Mouse (Mus musculus): Measurements from ENCODE around the gene Sept9. TPM values are rescaled to one million over a fixed set of nuclear protein-coding genes. Genes with fewer than 3 reads are reported as not detected.

The Sept9 gene
- polyA plus RNA-seq, 1 experiment from 2014 or later: 208 TPM

DNA sequence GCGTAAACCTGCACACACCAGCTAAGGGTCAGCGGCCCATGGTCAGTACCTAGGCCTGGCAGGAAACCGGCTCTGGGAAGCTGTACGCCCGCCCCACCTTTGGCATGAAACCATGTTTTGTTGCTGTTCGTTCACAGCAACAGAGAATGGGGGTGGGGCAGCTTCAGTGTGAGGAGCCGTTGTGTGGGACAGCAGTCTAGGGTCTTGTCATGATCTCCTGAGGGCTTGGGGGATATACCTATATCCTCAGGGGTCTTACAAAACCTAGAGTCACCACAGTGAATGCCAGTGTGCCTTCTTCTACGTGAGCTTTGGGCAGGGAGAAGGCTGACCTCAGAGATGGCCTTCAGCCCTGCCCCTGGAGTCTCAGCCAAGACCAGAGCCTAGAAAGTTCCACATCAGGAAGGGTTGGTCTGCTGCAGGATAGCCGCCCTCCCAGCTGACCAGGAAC lies 47.5 kb downstream of the Sept9 start:
- Histone ChIP-seq H3K27ac (replicated peaks; ENCODE audit: low read depth, low read length) (no peak overlapping the region), H3K9ac (ENCODE audit: low read length) (no peak overlapping the region), H3K36me3 (ENCODE audit: control insufficient read depth, insufficient read depth, low read length) (no peaks in the 10 kb centered on the region), H3K4me1 (ENCODE audit: control insufficient read depth, insufficient read depth, low read length) (peaks cover 12% of the 10 kb centered on the region), H3K4me3 (ENCODE audit: low read depth, low read length) (no peak overlapping the region), H3K9me3 (ENCODE audit: control insufficient read depth, low read length) (no peaks in the 10 kb centered on the region), H3K27me3 (ENCODE audit: control insufficient read depth, insufficient read depth, low read length) (no peaks in the 10 kb centered on the region), H3K4me2 (ENCODE audit: low read depth, severe bottlenecking) (no peak overlapping the region)
- ATAC-seq (ENCODE audit: insufficient number of reproducible peaks, low FRiP score, low TSS enrichment, low read depth) (no peak), DNase-seq (ENCODE audit: low spot score) (no peak)
- WGBS: 85% methylated on average over 9 of the region's 9 CpGs

DNA sequence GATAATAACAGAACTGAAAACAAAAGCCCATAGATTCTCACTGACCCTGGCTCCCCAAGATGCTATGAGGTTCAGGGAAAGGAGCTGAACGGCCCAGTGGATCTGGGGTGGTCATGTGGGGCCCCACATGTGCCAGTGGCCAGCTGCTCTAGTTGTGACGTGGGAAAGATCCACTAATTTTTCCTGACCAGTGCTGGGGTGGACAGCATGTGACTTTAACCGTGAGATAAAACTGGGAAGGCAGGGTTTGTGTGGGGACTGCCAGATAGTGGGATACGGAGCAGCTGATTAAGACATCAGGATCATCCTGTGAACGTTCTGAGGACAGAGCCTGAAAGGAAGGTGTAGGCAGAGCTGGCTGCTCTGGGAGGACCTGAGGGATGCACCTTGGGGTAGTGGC lies 48.1 kb downstream of the Sept9 start:
- DNase-seq (ENCODE audit: low spot score): no peak
- peaks cover 12% of the 10 kb centered on the region for H3K4me1 ChIP-seq (ENCODE audit: control insufficient read depth, insufficient read depth, low read length)

DNA sequence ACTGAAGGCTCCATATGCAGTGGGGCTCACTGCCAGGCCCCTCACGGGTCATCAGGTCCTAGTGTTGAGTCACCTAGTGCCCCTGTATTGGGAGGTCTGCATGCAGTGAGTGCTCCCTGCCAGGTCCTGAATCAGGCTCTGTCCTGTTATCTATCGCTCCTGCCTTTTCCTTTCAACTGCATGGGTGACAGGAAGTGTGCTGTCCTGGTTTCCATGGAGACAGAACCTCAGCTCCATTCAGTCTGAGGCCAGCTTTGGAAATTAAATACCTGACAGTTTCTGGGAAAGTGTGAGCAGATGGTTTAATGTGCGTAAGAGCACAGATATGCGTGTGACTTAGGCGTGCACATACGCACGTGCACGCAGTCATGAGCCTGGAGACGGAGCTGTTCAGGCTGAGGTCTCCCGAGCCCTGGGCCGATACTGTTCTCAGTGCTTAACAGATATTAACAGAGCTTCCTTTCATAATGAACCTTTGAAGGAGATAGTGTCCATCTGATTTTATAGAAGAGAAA lies 49.3 kb downstream of the Sept9 start:
- H3K27me3 ChIP-seq (ENCODE audit: control insufficient read depth, insufficient read depth, low read length): no peaks in the 10 kb centered on the region
- no peak for ATAC-seq (ENCODE audit: insufficient number of reproducible peaks, low FRiP score, low TSS enrichment, low read depth)
- 53% methylated on average over 11 of the region's 11 CpGs for WGBS
- peaks cover 18% of the 10 kb centered on the region for H3K4me1 ChIP-seq (ENCODE audit: control insufficient read depth, insufficient read depth, low read length)
- H3K9ac ChIP-seq (ENCODE audit: low read length): no peak overlapping the region
- no peak overlapping the region for H3K4me3 ChIP-seq (ENCODE audit: low read depth, low read length)
- no peak overlapping the region for H3K4me2 ChIP-seq (ENCODE audit: low read depth, severe bottlenecking)
- H3K9me3 ChIP-seq (ENCODE audit: control insufficient read depth, low read length): no peaks in the 10 kb centered on the region
- H3K27ac ChIP-seq (replicated peaks; ENCODE audit: low read depth, low read length): no peak overlapping the region
- no peaks in the 10 kb centered on the region for H3K36me3 ChIP-seq (ENCODE audit: control insufficient read depth, insufficient read depth, low read length)
- no peak for DNase-seq (ENCODE audit: low spot score)

More for the DNA sequence above, 48.1 kb downstream of the Sept9 start:
- Histone ChIP-seq H3K36me3 (ENCODE audit: control insufficient read depth, insufficient read depth, low read length) (no peaks in the 10 kb centered on the region), H3K9me3 (ENCODE audit: control insufficient read depth, low read length) (no peaks in the 10 kb centered on the region), H3K27ac (replicated peaks; ENCODE audit: low read depth, low read length) (no peak overlapping the region), H3K9ac (ENCODE audit: low read length) (no peak overlapping the region), H3K4me2 (ENCODE audit: low read depth, severe bottlenecking) (no peak overlapping the region), H3K27me3 (ENCODE audit: control insufficient read depth, insufficient read depth, low read length) (no peaks in the 10 kb centered on the region), H3K4me3 (ENCODE audit: low read depth, low read length) (no peak overlapping the region)
- WGBS: 82% methylated on average over 5 of the region's 5 CpGs
- no peak for ATAC-seq (ENCODE audit: insufficient number of reproducible peaks, low FRiP score, low TSS enrichment, low read depth)

DNA sequence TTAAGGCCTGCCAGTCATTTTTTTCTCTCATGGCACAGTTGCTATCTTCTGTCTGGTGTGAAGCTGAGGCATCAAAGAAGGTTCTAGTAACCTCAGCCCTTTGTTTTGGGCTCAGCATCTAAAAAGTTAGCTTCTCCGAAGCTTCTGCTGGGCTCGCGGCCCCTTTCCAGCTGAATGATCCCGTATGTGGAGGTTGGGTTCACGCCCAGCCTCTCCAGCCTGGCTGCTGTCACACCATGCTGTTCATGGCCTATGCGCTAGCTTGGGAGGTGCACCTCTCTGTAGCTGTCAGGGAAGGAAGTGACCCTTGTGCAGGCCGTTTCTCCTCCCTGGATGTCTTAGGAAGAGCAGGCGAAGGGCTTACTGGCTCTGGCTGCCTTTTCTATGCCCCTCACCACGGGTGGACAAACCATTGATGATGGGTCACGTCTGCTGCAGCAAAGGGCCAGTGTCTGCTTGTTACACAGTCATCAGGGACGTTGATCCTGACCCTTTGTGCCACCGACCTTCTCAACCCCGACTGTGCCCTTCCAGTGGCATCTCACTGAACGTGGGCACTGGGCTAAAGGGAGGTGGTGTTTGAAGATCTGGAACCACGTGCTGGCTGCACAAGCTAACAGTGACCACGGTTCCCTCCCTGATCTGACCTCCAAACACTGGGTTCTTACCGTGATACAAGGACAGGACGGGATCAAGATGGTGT lies 50.0 kb downstream of the Sept9 start:
- Histone ChIP-seq H3K4me1 (ENCODE audit: control insufficient read depth, insufficient read depth, low read length) (peaks cover 24% of the 10 kb centered on the region), H3K36me3 (ENCODE audit: control insufficient read depth, insufficient read depth, low read length) (no peaks in the 10 kb centered on the region), H3K4me3 (ENCODE audit: low read depth, low read length) (no peak overlapping the region), H3K4me2 (ENCODE audit: low read depth, severe bottlenecking) (no peak overlapping the region), H3K9ac (ENCODE audit: low read length) (no peak overlapping the region), H3K27ac (replicated peaks; ENCODE audit: low read depth, low read length) (no peak overlapping the region), H3K27me3 (ENCODE audit: control insufficient read depth, insufficient read depth, low read length) (no peaks in the 10 kb centered on the region), H3K9me3 (ENCODE audit: control insufficient read depth, low read length) (no peaks in the 10 kb centered on the region)
- DNase-seq (ENCODE audit: low spot score) (no peak), ATAC-seq (ENCODE audit: insufficient number of reproducible peaks, low FRiP score, low TSS enrichment, low read depth) (no peak)
- 83% methylated on average over 18 of the region's 18 CpGs for WGBS

DNA sequence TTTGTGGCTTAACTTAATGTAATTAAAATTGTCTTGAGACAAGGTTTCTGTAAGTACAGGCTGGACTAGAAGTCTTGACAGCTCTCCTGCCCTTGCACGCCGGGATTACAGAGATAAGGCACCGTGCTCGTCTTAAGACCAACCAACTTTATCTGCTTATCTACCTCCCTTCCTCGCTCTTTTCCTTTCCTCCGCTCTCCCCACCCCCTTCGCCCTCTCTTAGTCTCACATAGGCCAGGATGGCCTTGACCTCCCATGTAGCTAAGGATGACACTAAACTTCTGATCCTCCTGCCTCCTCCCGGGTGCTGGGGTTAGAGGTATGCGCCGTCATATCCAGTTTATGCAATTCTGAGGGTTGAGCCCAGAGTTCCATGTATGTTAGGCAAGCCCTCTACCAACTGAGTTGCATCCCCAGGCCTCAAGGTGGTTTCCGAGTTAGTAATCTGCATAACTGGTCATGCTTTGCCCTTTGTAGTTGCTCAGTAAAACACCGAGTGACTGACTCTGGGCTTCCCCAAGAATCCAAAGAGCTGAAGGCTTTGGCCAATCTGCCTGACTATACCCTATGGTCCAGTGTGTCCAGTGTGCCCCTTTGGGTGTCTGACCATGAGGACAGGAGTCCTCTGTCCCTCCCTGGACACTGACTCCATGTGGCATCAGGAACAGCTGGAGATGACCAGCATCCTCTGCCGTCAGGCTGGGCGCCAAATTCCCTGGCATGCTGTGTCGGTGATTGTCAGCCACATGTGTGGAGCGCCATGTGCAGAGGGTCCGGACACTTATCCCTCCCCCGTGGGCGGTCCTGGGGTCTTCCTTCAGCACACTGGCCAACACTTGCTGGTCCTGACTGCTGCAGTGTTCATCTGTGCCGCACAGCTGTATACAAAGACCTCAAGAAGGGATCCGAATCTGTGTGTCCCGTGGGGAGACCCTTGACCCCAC lies 50.8 kb downstream of the Sept9 start:
- Histone ChIP-seq H3K9ac (ENCODE audit: low read length) (no peak overlapping the region), H3K9me3 (ENCODE audit: control insufficient read depth, low read length) (no peaks in the 10 kb centered on the region), H3K27ac (replicated peaks; ENCODE audit: low read depth, low read length) (no peak overlapping the region), H3K27me3 (ENCODE audit: control insufficient read depth, insufficient read depth, low read length) (no peaks in the 10 kb centered on the region), H3K4me2 (ENCODE audit: low read depth, severe bottlenecking) (no peak overlapping the region), H3K4me3 (ENCODE audit: low read depth, low read length) (no peak overlapping the region), H3K4me1 (ENCODE audit: control insufficient read depth, insufficient read depth, low read length) (peaks cover 28% of the 10 kb centered on the region), H3K36me3 (ENCODE audit: control insufficient read depth, insufficient read depth, low read length) (no peaks in the 10 kb centered on the region)
- WGBS: 91% methylated on average over 22 of the region's 22 CpGs
- no peak for DNase-seq (ENCODE audit: low spot score)
- no peak for ATAC-seq (ENCODE audit: insufficient number of reproducible peaks, low FRiP score, low TSS enrichment, low read depth)

DNA sequence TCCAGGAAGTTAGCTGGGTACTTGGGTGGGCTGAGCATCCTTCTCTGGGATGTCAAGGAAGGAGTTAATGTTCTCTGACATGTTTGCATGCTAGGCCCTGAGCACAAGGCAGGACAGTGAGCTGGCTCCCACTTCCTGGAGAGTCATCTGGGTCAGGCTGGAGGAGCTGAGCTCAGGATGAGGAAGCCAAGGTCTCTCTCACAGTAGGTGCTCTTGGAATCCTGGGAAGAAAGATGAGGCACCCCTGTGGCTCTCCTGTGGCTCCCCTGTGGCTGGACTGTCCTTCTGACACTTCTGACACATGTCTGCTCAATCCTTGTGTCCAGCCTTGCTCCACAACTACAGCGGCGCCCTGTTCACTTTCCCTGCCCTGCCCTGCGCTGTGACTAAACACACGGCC lies 52.3 kb downstream of the Sept9 start:
- Histone ChIP-seq H3K4me3 (ENCODE audit: low read depth, low read length) (no peak overlapping the region), H3K27me3 (ENCODE audit: control insufficient read depth, insufficient read depth, low read length) (no peaks in the 10 kb centered on the region), H3K27ac (replicated peaks; ENCODE audit: low read depth, low read length) (no peak overlapping the region), H3K36me3 (ENCODE audit: control insufficient read depth, insufficient read depth, low read length) (no peaks in the 10 kb centered on the region), H3K9ac (ENCODE audit: low read length) (no peak overlapping the region), H3K4me1 (ENCODE audit: control insufficient read depth, insufficient read depth, low read length) (peaks cover 31% of the 10 kb centered on the region), H3K9me3 (ENCODE audit: control insufficient read depth, low read length) (no peaks in the 10 kb centered on the region), H3K4me2 (ENCODE audit: low read depth, severe bottlenecking) (no peak overlapping the region)
- 85% methylated on average over 4 of the region's 4 CpGs for WGBS
- ATAC-seq (ENCODE audit: insufficient number of reproducible peaks, low FRiP score, low TSS enrichment, low read depth) (no peak), DNase-seq (ENCODE audit: low spot score) (no peak)

DNA sequence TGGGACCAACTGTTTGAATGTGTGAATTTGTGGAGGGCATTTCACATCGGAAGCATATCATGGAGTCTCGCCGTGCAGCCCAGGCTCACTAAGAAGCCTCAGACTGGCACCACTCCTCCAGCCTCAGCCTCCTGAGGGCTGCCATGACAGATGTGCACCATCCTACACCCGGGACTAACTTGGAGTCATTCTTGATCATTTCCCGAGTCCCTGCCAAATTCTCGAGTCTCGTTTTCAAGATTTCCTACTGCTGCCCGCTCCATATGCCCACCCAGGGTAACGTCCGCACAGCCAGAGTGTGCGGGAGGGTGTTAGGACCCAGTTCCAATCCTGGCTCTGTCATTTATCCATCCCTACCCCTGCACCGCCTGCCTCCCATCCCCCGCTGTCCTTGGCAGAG lies 53.4 kb downstream of the Sept9 start:
- no peak overlapping the region for H3K27ac ChIP-seq (replicated peaks; ENCODE audit: low read depth, low read length)

More for the DNA sequence above, 53.4 kb downstream of the Sept9 start:
- Histone ChIP-seq H3K4me3 (ENCODE audit: low read depth, low read length) (no peak overlapping the region), H3K9me3 (ENCODE audit: control insufficient read depth, low read length) (no peaks in the 10 kb centered on the region), H3K4me1 (ENCODE audit: control insufficient read depth, insufficient read depth, low read length) (peaks cover 31% of the 10 kb centered on the region), H3K4me2 (ENCODE audit: low read depth, severe bottlenecking) (no peak overlapping the region), H3K27me3 (ENCODE audit: control insufficient read depth, insufficient read depth, low read length) (no peaks in the 10 kb centered on the region), H3K9ac (ENCODE audit: low read length) (no peak overlapping the region), H3K36me3 (ENCODE audit: control insufficient read depth, insufficient read depth, low read length) (no peaks in the 10 kb centered on the region)
- DNase-seq (ENCODE audit: low spot score): no peak
- ATAC-seq (ENCODE audit: insufficient number of reproducible peaks, low FRiP score, low TSS enrichment, low read depth): no peak
- 85% methylated on average over 13 of the region's 13 CpGs for WGBS
